Mouse (Mus musculus): ENCODE data around the gene Ankzf1.
"Not testable (repeated sequence)": the region's sequence is repeated elsewhere in the genome, so short reads cannot be mapped to it uniquely, and the experiment has no call there.

Gene Ankzf1

GRCm38 (mm10) chr1:75223532-75223931, 31.6 kb downstream of the Ankzf1 start:
- intact Hi-C loops (cut with DNase I) = no loop called here

GRCm38 (mm10) chr1:75225473-75225872, 33.5 kb downstream of the Ankzf1 start:
- intact Hi-C loops (cut with DNase I) = no loop called here

GRCm38 (mm10) chr1:75226138-75226537, 34.2 kb downstream of the Ankzf1 start:
- intact Hi-C loops (cut with DNase I) = no loop called here

GRCm38 (mm10) chr1:75227653-75228052, 35.7 kb downstream of the Ankzf1 start:
- intact Hi-C loops (cut with DNase I) = no loop called here

GRCm38 (mm10) chr1:75229158-75229557, 37.2 kb downstream of the Ankzf1 start:
- intact Hi-C loops (cut with DNase I) = no loop called here

GRCm38 (mm10) chr1:75230335-75230994, 38.5 kb downstream of the Ankzf1 start:
- intact Hi-C loops (cut with DNase I) = no loop called here

GRCm38 (mm10) chr1:75231224-75231623, 39.3 kb downstream of the Ankzf1 start:
- intact Hi-C loops (cut with DNase I) = no loop called here

- intact Hi-C loops (cut with DNase I) = no loop called here
Measured at GRCm38 (mm10) chr1:75231664-75232152, 39.8 kb downstream of the Ankzf1 start, which contains the start of gene A630095N17Rik. Gene A630095N17Rik, minus strand, starts transcription at chr1:75232102.

GRCm38 (mm10) chr1:75232489-75232888, 40.5 kb downstream of the Ankzf1 start:
- intact Hi-C loops (cut with DNase I) = not testable (repeated sequence)

GRCm38 (mm10) chr1:75234606-75235005, 42.7 kb downstream of the Ankzf1 start:
- intact Hi-C loops (cut with DNase I) = no loop called here

- intact Hi-C loops (cut with DNase I) = no loop called here
Measured at GRCm38 (mm10) chr1:75236117-75237050, 44.4 kb downstream of the Ankzf1 start, which contains the start of gene Dnajb2. Gene Dnajb2, plus strand, starts transcription at chr1:75236406.

GRCm38 (mm10) chr1:75239591-75239990, 47.6 kb downstream of the Ankzf1 start:
- intact Hi-C loops (cut with DNase I) = no loop called here

GRCm38 (mm10) chr1:75243411-75243810, 51.5 kb downstream of the Ankzf1 start:
- intact Hi-C loops (cut with DNase I) = no loop called here

- intact Hi-C loops (cut with DNase I) = no loop called here
Measured at GRCm38 (mm10) chr1:75244175-75244826, 52.4 kb downstream of the Ankzf1 start.

GRCm38 (mm10) chr1:75244836-75245235, 52.9 kb downstream of the Ankzf1 start:
- intact Hi-C loops (cut with DNase I) = no loop called here

- intact Hi-C loops (cut with DNase I) = no loop called here
Measured at GRCm38 (mm10) chr1:75247071-75247930, 55.4 kb downstream of the Ankzf1 start.

GRCm38 (mm10) chr1:75248041-75248772, 56.3 kb downstream of the Ankzf1 start:
- intact Hi-C loops (cut with DNase I) = no loop called here

Measured in adrenal gland (tissue).